Mouse (Mus musculus) G1E (cell line): ENCODE data around the gene Tpm3.

ENCODE experiments used
- CTCF ChIP-seq: IDR thresholded peaks from 2 replicates; pipeline ENCODE4 v1.5.1; 2012; ENCODE audit warnings: low read depth, low read length, inconsistent platforms, mixed read lengths
- POLR2AphosphoS5 ChIP-seq: IDR thresholded peaks from 2 replicates; pipeline ENCODE4 v1.6.1; 2012; ENCODE audit warnings: low read depth, low read length, inconsistent platforms; ENCODE audit not compliant: insufficient replicate concordance
- TAL1 ChIP-seq: conservative IDR thresholded peaks from 2 replicates; pipeline ENCODE4 v1.6.1; 2012; ENCODE audit warnings: low read depth, low read length, inconsistent platforms, mixed read lengths

GRCm38 (mm10) chr3:90080498-90080863 is 8.0 kb downstream of the Tpm3 start:
- no peak for TF ChIP-seq CTCF
- TF ChIP-seq POLR2AphosphoS5: no peak
- TF ChIP-seq TAL1: no peak
